Mouse (Mus musculus) 3T3-L1 (cell line): Measurements from ENCODE around the gene Tnks2.
A peak's percentile ranks its signal among the peaks of the same experiment; 100 is the strongest.
"Not testable (repeated sequence)": the region's sequence is repeated elsewhere in the genome, so short reads cannot be mapped to it uniquely, and the experiment has no call there.

ENCODE experiments used
- DNase-seq: peaks from one replicate; pipeline ENCODE4 v3.0.0-alpha.2; 2015; ENCODE audit warnings: low read depth, low spot score

Tnks2 gene

GRCm38 (mm10) chr19:36833788-36834531, at the start of gene Tnks2:
Tnks2 (plus strand) TSS chr19:36834232.
- DNase-seq: peak; percentile 93

GRCm38 (mm10) chr19:36789873-36790733, 43.9 kb upstream of the Tnks2 start:
- peak; percentile 95 for DNase-seq

DNA sequence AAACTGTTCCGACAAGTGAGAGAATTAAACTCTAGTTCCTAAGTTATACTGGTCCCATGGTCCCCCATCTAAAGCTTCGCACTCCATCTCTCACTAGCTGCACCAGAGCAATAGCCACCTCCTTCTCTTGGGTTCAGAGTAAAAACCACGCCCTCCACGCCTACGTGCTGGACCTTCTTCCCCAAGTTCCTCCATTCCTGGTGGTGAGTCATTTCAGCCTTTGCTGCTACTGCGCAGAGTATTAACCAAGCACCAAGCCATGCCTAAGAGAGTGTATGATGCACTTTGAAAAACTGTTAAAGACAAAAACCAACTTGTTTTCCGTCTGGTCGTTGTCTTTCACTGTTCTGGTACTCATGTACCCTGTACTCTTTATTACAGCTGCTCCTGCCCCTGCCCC, 41.4 kb upstream of the Tnks2 start:
- DNase-seq: peak; percentile 97

DNA sequence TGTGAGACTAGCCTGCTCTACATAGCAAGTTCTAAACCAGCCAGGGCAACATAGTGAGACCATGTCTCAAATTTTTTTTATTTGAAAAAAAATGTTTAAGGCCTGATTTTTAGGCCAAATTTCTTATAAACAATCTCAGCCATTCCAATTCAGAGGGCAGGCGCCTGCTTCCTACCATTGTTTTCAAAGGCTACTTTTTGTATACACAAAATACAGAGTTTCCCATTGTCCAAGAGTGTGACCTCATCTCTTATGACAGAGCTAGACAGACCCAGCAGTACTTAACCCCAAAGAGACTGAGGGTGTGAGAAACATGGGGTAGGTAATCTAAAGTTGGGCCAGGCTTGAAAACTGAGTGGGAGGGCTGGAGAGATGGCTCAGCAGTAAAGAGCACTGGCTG, 40.6 kb upstream of the Tnks2 start:
- no peak for DNase-seq

DNA sequence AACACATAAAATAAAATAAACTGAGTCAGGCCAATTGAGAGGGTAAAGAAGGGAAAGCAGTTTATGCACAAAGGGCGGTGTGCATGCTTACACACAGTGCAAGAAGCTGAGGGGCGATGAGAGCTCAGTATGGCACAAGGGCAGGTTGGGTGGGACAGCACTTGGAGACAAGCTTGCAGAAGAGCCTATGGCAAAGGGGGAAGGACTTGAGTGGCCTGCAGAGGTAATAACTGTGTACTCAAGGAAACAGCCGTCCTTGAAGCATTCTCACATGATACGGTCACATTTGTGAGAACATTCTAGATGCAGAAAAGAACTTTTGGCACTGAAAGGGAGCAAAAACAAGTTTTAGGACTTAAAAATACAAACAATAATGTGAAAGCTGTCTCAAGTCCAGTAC, 40.0 kb upstream of the Tnks2 start:
- no peak for DNase-seq

GRCm38 (mm10) chr19:36795277-36795676, 38.8 kb upstream of the Tnks2 start:
- DNase-seq: no peak

- no peak for DNase-seq
These were observed 37.1 kb upstream of the Tnks2 start for GRCm38 (mm10) chr19:36796931-36797330.

DNA sequence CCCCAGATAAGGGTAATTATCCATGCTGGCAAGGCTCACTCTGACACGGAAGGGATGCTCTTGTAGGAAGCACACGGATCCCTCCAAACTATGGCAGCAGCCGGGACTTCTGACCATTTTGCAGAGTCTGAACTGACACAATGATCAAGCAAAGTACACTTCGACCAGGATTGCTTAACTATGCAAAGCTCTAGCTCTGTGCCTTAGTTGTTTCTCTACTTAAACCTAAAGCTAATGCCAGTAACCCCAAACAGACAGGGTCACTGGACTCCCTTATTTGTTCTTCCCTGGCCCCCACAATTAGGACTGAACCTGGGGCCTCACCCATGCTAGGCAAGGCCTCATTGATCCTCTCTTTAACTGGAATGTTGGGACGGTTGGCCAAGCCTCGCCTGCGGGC, 33.7 kb upstream of the Tnks2 start:
- DNase-seq: no peak

GRCm38 (mm10) chr19:36801856-36802641, 32.0 kb upstream of the Tnks2 start:
- no peak for DNase-seq

DNA sequence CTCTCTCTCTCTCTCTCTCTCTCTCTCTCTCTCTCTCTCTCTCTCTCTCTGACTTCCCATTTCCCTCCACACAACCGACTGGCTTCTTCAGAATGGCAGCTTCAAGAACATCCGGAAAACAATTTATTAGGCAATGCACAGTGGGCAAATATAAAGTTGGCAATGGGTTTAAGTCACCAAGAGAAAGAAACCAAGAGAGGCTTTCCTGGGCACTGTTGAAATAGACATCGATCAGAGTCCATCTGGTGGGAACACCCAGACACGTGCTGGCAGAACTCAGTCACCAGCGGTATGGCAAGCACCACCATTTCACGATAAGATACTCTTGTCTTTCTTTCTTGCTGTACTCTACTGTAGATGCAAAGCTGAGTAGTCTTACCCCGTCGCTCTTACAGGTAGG, 30.6 kb upstream of the Tnks2 start:
- no peak for DNase-seq

- no peak for DNase-seq
These were observed 27.2 kb upstream of the Tnks2 start for GRCm38 (mm10) chr19:36806842-36807241.

DNA sequence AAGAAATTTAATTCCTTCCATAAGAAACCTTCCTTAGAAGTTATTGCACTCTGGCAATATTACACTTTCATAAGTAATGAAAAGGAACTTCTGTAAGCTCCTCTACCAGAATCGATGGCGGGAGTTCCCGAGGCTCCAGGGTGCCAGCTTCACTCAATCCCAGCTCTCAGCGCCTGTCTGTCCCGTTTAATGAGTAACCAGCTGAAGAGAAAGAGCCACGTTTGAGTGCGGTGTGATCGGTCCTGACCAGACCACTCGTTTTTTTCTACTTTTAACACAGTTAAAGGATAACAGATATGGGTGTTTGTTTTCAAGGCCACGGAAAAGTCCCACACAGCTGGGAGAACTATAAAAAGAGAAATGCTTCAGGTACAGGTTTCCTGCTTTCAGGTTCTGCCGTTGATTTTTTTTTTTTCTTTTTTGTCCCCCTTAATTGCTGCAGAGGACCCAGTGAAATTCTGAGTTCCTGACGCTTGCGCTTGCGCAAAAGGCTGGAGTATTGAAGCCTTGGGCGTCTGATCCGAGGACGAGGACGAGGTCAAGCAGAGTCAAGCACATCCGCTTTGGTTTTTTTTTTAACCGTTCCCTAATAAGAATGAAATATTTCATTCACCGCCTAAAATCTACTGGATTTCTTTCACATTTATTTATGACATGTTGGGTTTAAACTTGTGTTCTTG, 25.5 kb upstream of the Tnks2 start:
- no peak for DNase-seq

DNA sequence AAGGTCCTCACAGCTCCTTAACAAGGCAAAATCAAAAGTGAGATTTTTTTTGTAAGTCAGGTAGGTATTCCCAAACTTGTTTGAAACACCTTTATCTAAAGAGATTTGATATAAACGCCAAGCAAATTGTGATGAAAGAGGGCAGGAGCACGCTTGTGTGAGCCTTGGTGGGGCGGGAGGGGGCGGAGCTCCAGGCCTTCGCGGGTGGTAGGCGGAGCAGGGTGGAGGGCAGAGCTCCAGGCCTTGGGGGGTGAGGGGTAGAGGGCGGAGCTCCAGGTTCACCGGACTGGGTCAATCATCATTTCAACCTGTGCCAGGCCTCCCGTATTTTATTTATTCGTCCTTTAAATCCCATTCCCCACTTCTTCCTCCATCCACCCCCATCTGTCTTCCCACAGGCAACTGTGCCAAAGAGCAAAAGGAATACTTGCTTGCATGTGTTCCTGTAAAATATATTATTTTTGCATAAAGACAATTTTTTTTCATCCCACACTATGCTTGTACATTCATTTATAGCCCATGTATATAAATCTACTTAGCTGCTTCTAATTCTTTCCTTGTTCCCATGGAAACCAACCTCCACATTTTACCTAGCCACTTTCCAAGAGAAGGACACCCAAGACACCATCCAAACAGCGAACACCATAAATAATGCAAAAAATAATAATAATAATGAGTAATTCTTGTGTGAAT, 24.4 kb upstream of the Tnks2 start:
- no peak for DNase-seq

DNA sequence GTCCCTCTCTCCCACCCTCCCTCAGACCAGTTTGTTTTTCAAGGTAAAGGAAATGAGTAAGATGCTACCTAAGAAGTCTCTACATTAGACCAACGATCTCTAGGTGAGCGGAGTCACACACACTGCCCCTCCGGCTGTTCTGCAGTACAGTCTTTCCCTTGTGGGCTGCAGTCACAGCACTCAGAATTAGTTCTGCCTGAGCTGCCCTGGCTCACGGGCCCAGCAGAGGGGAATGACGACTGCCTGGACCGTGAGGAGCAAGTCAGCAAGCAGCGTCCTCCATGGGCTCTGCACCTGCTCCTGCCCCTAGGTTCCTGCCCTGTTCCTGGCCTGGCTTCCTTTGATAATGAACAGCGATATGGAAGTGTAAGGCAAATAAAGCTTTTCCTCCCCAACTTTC, 22.0 kb upstream of the Tnks2 start:
- no peak for DNase-seq

- DNase-seq: peak; percentile 88
These were observed 18.4 kb upstream of the Tnks2 start for GRCm38 (mm10) chr19:36815396-36816271.

GRCm38 (mm10) chr19:36818141-36818885, 15.7 kb upstream of the Tnks2 start:
- DNase-seq: no peak

DNA sequence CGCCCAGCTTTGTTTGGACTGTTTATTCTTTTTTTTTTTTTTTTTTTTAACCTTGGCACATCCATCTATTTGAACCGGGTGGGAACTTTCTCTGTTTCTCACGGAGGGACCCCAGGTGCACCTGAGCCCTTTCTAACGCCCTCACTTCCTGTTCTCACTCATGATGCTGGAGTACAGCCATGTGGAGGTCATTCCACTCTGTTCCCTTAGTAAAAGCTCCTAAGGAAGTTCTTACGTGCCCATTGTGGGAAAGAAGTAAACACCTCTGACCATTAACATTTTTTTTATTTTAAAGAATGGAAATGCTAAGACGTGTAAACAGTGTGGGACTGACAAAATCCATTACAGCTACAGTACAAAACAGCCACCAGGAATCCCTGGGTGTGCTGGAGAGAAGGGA, 14.8 kb upstream of the Tnks2 start:
- no peak for DNase-seq

GRCm38 (mm10) chr19:36820469-36820868, 13.6 kb upstream of the Tnks2 start:
- peak; percentile 66 for DNase-seq

DNA sequence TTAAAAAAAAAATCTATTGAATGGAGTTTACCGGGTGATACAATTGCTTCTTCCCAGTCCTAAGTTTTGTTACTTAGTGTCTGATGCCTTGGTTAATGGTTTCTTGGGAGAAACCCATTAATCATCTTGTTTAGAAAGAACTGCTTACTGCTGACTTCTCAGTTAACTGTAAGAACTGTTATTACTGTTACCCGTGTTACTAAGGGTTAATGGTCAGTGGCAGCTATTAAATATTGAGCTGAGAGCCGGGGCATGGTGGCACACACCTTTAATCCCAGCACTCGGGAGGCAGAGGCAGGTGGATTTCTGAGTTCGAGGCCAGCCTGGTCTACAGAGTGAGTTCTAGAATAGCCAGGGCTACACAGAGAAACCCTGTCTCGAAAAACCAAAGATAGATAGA, 12.7 kb upstream of the Tnks2 start:
- not testable (repeated sequence) for DNase-seq
